Mouse (Mus musculus): ENCODE results near the gene Olfr1410. TPM values are rescaled to one million over a fixed set of nuclear protein-coding genes. Genes with fewer than 3 reads are reported as not detected.

The Olfr1410 gene
- total and polyA plus RNA-seq, 2 experiments from 2014 or later: not detected

DNA sequence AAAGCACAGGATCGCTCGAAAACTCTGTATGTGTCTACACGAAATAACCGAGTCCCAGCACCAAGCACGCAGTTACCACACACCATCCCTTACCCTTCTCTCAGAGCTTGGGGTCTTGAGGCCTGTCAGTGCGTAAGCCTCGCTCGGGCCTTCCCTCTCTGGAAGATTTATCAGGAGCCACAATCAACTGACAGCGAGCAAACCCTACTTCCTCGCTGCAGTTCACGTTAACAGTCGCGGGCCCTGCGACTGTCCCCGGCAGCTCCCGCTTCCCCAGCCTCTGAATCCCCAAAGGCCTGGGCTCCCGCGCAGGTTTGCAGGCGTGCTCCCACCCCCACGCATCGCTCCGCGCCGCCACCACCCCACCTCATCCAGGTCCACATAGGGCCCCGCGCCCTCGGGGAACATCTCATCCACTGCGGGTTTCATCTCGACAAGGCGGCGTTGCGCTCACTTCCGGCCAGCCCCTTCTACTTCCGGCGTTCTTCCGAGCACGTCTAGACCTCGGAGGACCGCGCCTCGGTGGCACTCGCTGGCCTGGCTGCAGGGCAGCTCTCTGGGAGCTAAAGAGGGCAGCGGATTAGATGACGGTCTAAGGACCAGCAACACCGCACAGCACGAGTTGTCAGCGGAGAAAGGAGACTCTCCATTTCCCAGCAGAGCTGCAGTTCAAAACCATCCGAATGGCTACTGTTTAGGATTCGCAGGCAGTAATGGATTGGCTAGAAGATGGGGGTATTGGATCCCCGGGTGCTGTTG lies 36.1 kb downstream of the Olfr1410 start, which contains the start of gene Cops9:
Cops9 (minus strand) TSS at position 472 of the 759 bp plus-strand sequence.
- Histone ChIP-seq H3K4me1 (ENCODE audit: insufficient read depth, low read length) (peaks cover 11% of the 10 kb centered on the region), H3K27me3 (ENCODE audit: insufficient read depth, low read length) (no peaks in the 10 kb centered on the region), H3K36me3 (ENCODE audit: insufficient read depth, low read length) (peaks cover 22% of the 10 kb centered on the region), H3K4me3 (ENCODE audit: low read depth, low read length) (peak within 1 kb of the TSS; percentile 81), H3K27ac (ENCODE audit: low read depth, low read length) (peak within 1 kb of the TSS; percentile 89), H3K9ac (replicated peaks; ENCODE audit: low read length, poor library complexity, severe bottlenecking) (peak within 1 kb of the TSS; percentile 91), H3K4me2 (ENCODE audit: low read depth, low read length, poor library complexity, severe bottlenecking) (peak within 1 kb of the TSS; percentile 77), H3K9me3 (ENCODE audit: low read length) (no peaks in the 10 kb centered on the region)
- WGBS: 2% methylated on average over 50 of the region's 50 CpGs
- TF ChIP-seq CTCF (IDR thresholded peaks at IDR 0.05): 0 out of 2 replicates have a peak, but pooled peaks have one; percentile 1
- peak; percentile 94 for ATAC-seq (ENCODE audit: low FRiP score)
- peak; percentile 95 for DNase-seq (ENCODE audit: low spot score)

DNA sequence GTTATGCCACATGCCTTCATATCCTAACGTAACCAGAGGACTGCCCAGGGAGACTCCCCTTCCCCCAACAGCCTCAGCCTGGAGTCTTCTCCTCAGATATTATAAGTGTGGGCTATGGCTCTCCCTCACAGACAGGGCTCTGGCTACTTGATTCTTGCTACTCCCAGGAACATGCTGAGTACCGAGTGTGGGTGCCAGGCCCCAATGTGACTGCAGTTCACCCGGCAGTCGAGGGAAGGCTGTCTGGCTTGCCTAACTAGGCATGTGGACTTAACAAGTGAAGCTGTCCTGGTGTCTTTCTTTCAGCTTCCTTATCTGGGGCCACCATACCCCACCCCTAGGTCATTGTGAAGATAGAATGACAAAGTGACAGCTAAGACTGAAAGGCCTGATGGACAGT lies 38.1 kb downstream of the Olfr1410 start:
- Histone ChIP-seq H3K4me2 (ENCODE audit: low read depth, low read length, poor library complexity, severe bottlenecking) (no peak overlapping the region), H3K4me1 (ENCODE audit: insufficient read depth, low read length) (peaks cover 11% of the 10 kb centered on the region), H3K27me3 (ENCODE audit: insufficient read depth, low read length) (no peaks in the 10 kb centered on the region), H3K27ac (ENCODE audit: low read depth, low read length) (no peak overlapping the region), H3K9me3 (ENCODE audit: low read length) (no peaks in the 10 kb centered on the region), H3K9ac (replicated peaks; ENCODE audit: low read length, poor library complexity, severe bottlenecking) (no peak overlapping the region), H3K4me3 (ENCODE audit: low read depth, low read length) (no peak overlapping the region), H3K36me3 (ENCODE audit: insufficient read depth, low read length) (peaks cover 4% of the 10 kb centered on the region; the same call in 1 of the 2 replicates)
- 82% methylated on average over 4 of the region's 4 CpGs for WGBS
- no peak for TF ChIP-seq CTCF (IDR thresholded peaks at IDR 0.05)
- ATAC-seq (ENCODE audit: low FRiP score): no peak
- no peak for DNase-seq (ENCODE audit: low spot score)

DNA sequence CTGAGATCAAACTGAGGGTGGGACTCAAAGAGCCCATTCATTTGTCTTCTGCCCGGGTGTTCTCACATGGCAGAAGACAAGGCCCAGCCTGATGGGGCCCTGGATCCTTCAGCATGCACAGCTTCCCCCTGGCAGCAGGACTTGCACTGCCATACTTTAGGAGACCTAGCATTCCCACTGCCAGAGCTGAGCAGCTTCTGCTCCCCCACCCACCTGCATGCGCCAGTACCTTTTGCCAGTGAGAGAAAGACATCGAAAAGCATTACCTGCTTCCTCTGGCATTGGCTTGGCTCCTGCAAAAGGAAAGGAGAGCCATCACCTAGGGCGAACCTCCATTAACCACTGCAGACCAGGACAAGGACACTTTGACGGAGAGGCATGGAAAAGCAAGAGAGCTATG lies 39.3 kb downstream of the Olfr1410 start:
- ATAC-seq (ENCODE audit: low FRiP score): no peak
- no peak overlapping the region for H3K9ac ChIP-seq (replicated peaks; ENCODE audit: low read length, poor library complexity, severe bottlenecking)
- peaks cover 10% of the 10 kb centered on the region for H3K4me1 ChIP-seq (ENCODE audit: insufficient read depth, low read length)
- H3K4me2 ChIP-seq (ENCODE audit: low read depth, low read length, poor library complexity, severe bottlenecking): no peak overlapping the region
- WGBS: 82% methylated on average over 5 of the region's 5 CpGs
- no peak overlapping the region for H3K4me3 ChIP-seq (ENCODE audit: low read depth, low read length)
- H3K9me3 ChIP-seq (ENCODE audit: low read length): no peaks in the 10 kb centered on the region
- H3K27me3 ChIP-seq (ENCODE audit: insufficient read depth, low read length): no peaks in the 10 kb centered on the region
- H3K27ac ChIP-seq (ENCODE audit: low read depth, low read length): no peak overlapping the region
- TF ChIP-seq CTCF (IDR thresholded peaks at IDR 0.05): no peak
- H3K36me3 ChIP-seq (ENCODE audit: insufficient read depth, low read length): no peaks in the 10 kb centered on the region
- no peak for DNase-seq (ENCODE audit: low spot score)

DNA sequence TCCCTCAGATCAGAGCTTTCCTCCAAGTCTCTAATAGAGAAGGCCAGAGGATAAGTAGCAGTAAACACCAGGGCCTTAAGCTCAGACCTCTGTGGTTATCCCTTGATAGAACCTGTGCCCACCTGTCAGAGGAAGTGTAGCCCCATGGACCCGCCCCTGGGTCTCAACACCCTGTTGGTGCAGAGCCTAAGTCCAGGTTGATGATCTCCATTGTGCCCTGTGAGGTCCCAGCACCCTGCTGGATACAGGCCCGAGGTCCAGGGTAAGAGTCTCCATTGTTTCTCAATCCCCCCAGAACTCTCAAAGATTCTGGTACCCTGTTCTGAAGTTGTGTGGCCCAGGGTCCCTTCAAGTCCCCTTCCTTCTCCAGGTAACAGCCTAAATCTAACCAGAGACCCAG lies 40.5 kb downstream of the Olfr1410 start:
- no peak for ATAC-seq (ENCODE audit: low FRiP score)
- Histone ChIP-seq H3K36me3 (ENCODE audit: insufficient read depth, low read length) (no peaks in the 10 kb centered on the region), H3K4me2 (ENCODE audit: low read depth, low read length, poor library complexity, severe bottlenecking) (no peak overlapping the region), H3K27me3 (ENCODE audit: insufficient read depth, low read length) (no peaks in the 10 kb centered on the region), H3K27ac (ENCODE audit: low read depth, low read length) (no peak overlapping the region), H3K9ac (replicated peaks; ENCODE audit: low read length, poor library complexity, severe bottlenecking) (0 out of 2 replicates have a peak overlapping the region, but pooled peaks have one; percentile 29), H3K4me3 (ENCODE audit: low read depth, low read length) (no peak overlapping the region), H3K9me3 (ENCODE audit: low read length) (no peaks in the 10 kb centered on the region), H3K4me1 (ENCODE audit: insufficient read depth, low read length) (peaks cover 5% of the 10 kb centered on the region; the same call in 1 of the 2 replicates)
- TF ChIP-seq CTCF (IDR thresholded peaks at IDR 0.05): no peak
- 62% methylated on average over 2 of the region's 2 CpGs for WGBS
- no peak for DNase-seq (ENCODE audit: low spot score)

DNA sequence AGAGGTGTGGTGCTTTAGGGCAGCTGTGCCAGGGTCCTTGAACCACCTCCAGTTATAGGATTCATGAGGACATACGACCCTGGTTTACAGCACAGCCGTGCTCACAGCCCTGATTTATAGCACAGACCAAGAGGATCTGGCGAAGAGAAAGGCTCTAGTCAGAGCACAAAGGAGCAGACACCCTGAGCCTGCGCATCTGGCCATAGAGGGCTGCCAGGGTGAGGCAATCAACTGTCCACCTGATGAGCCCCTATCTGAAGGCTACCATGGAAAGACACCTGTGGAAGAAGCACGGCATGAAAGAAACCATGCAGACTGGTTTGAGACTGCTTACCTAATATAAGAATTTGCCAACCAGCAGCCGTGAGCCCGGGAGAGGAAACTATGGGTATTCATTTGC lies 41.0 kb downstream of the Olfr1410 start:
- H3K4me2 ChIP-seq (ENCODE audit: low read depth, low read length, poor library complexity, severe bottlenecking): no peak overlapping the region

DNA sequence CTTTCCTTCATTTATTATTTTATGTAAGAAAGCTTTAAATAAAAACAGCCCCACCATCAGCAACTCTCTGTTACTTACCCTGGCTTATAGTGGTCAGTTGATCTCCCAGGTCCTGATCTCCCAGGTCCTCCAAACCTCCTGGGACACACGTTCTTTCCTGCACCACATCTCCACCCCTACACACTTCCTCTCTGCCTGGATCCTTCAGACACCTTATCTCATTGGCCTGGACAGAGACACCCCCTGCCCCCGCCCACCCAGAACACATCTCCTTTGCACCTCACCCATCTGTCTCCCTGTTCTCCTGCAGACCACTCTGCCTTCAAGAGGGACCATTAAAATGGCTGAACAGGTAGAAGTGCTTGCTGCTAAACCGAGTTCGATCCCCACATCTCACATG lies 41.4 kb downstream of the Olfr1410 start:
- DNase-seq (ENCODE audit: low spot score) (no peak), ATAC-seq (ENCODE audit: low FRiP score) (no peak)
- peaks cover 5% of the 10 kb centered on the region; the same call in 1 of the 2 replicates for H3K4me1 ChIP-seq (ENCODE audit: insufficient read depth, low read length)
- no peak overlapping the region for H3K4me3 ChIP-seq (ENCODE audit: low read depth, low read length)
- H3K4me2 ChIP-seq (ENCODE audit: low read depth, low read length, poor library complexity, severe bottlenecking): no peak overlapping the region
- H3K27ac ChIP-seq (ENCODE audit: low read depth, low read length): no peak overlapping the region
- no peak for TF ChIP-seq CTCF (IDR thresholded peaks at IDR 0.05)
- no peak overlapping the region for H3K9ac ChIP-seq (replicated peaks; ENCODE audit: low read length, poor library complexity, severe bottlenecking)
- no peaks in the 10 kb centered on the region for H3K9me3 ChIP-seq (ENCODE audit: low read length)
- no peaks in the 10 kb centered on the region for H3K36me3 ChIP-seq (ENCODE audit: insufficient read depth, low read length)
- 72% methylated on average over 4 of the region's 4 CpGs for WGBS
- H3K27me3 ChIP-seq (ENCODE audit: insufficient read depth, low read length): no peaks in the 10 kb centered on the region

More for the DNA sequence above, 41.0 kb downstream of the Olfr1410 start:
- H3K4me1 ChIP-seq (ENCODE audit: insufficient read depth, low read length): peaks cover 5% of the 10 kb centered on the region; the same call in 1 of the 2 replicates
- H3K36me3 ChIP-seq (ENCODE audit: insufficient read depth, low read length): no peaks in the 10 kb centered on the region
- no peaks in the 10 kb centered on the region for H3K27me3 ChIP-seq (ENCODE audit: insufficient read depth, low read length)
- no peak overlapping the region for H3K27ac ChIP-seq (ENCODE audit: low read depth, low read length)
- no peak for TF ChIP-seq CTCF (IDR thresholded peaks at IDR 0.05)
- DNase-seq (ENCODE audit: low spot score) (no peak), ATAC-seq (ENCODE audit: low FRiP score) (no peak)
- 81% methylated on average over 7 of the region's 7 CpGs for WGBS
- no peak overlapping the region for H3K9ac ChIP-seq (replicated peaks; ENCODE audit: low read length, poor library complexity, severe bottlenecking)
- H3K4me3 ChIP-seq (ENCODE audit: low read depth, low read length): no peak overlapping the region
- H3K9me3 ChIP-seq (ENCODE audit: low read length): no peaks in the 10 kb centered on the region

Data from midbrain, postnatal 0 days (tissue).